Mouse (Mus musculus) megakaryocyte progenitor cell, adult 5-6 weeks (primary cell): ENCODE results near the gene Gm11563. TPM values are rescaled to one million over a fixed set of nuclear protein-coding genes. Genes with fewer than 3 reads are reported as not detected.

Experiments
- total RNA-seq, 2 experiments: library from RNA; stranded (forward) in 1 of 2; stranded (reverse) in 1 of 2; fragments of 157-497, 149-512 nt in 1 of 2; fragments of 200-1000 nt in 1 of 2; gene quantifications; 2 replicates each; pipeline versions ENCODE4 v1.2.3 to v1.2.4; 2015 to 2017

The Gm11563 gene
- total RNA-seq, 2 experiments from 2014 or later = not detected

Other genes with a start within 250 kb of the Gm11563 start
Only the 30 nearest of the 39 such genes appear.
- gene Krt23, start 165.8 kb downstream of the Gm11563 start, total RNA-seq (2015) = not detected in 2 replicates
- not detected in 2 replicates for gene Krt23, start 165.8 kb downstream of the Gm11563 start, total RNA-seq (2017)
- gene Krt39, start 137.6 kb downstream of the Gm11563 start, total RNA-seq (2015) = not detected in 2 replicates
- gene Krt39, start 137.6 kb downstream of the Gm11563 start, total RNA-seq (2017) = not detected in 2 replicates
- not detected in 2 replicates for gene Krt40, start 115.8 kb downstream of the Gm11563 start, total RNA-seq (2015)
- gene Krt40, start 115.8 kb downstream of the Gm11563 start, total RNA-seq (2017) = not detected in 2 replicates
- not detected in 2 replicates for gene Krtap3-3, start 108.1 kb downstream of the Gm11563 start, total RNA-seq (2015)
- gene Krtap3-3, start 108.1 kb downstream of the Gm11563 start, total RNA-seq (2017) = not detected in 2 replicates
- not detected in 2 replicates for gene Krtap3-2, start 102.1 kb downstream of the Gm11563 start, total RNA-seq (2015)
- gene Krtap3-2, start 102.1 kb downstream of the Gm11563 start, total RNA-seq (2017) = not detected in 2 replicates
- gene Gm11939, start 99.5 kb downstream of the Gm11563 start, total RNA-seq (2015) = not detected in 2 replicates
- not detected in 2 replicates for gene Gm11939, start 99.5 kb downstream of the Gm11563 start, total RNA-seq (2017)
- not detected in 2 replicates for gene Krtap3-1, start 92.3 kb downstream of the Gm11563 start, total RNA-seq (2015)
- not detected in 2 replicates for gene Krtap3-1, start 92.3 kb downstream of the Gm11563 start, total RNA-seq (2017)
- gene Krtap1-5, start 77.9 kb downstream of the Gm11563 start, total RNA-seq (2015) = not detected in 2 replicates
- gene Krtap1-5, start 77.9 kb downstream of the Gm11563 start, total RNA-seq (2017) = not detected in 2 replicates
- not detected in 2 replicates for gene Krtap1-4, start 75.3 kb downstream of the Gm11563 start, total RNA-seq (2015)
- not detected in 2 replicates for gene Krtap1-4, start 75.3 kb downstream of the Gm11563 start, total RNA-seq (2017)
- not detected in 2 replicates for gene Krtap1-3, start 67.6 kb downstream of the Gm11563 start, total RNA-seq (2015)
- not detected in 2 replicates for gene Krtap1-3, start 67.6 kb downstream of the Gm11563 start, total RNA-seq (2017)
- gene Krtap9-3, start 60.9 kb downstream of the Gm11563 start, total RNA-seq (2015) = not detected in 2 replicates
- gene Krtap9-3, start 60.9 kb downstream of the Gm11563 start, total RNA-seq (2017) = not detected in 2 replicates
- not detected in 2 replicates for gene Gm11938, start 55.7 kb downstream of the Gm11563 start, total RNA-seq (2015)
- gene Gm11938, start 55.7 kb downstream of the Gm11563 start, total RNA-seq (2017) = not detected in 2 replicates
- gene Gm11937, start 48.8 kb downstream of the Gm11563 start, total RNA-seq (2015) = not detected in 2 replicates
- not detected in 2 replicates for gene Gm11937, start 48.8 kb downstream of the Gm11563 start, total RNA-seq (2017)
- gene Krtap2-4, start 44.1 kb downstream of the Gm11563 start, total RNA-seq (2015) = not detected in 2 replicates
- not detected in 2 replicates for gene Krtap2-4, start 44.1 kb downstream of the Gm11563 start, total RNA-seq (2017)
- gene Gm11562, start 38.5 kb downstream of the Gm11563 start, total RNA-seq (2015) = not detected in 2 replicates
- not detected in 2 replicates for gene Gm11562, start 38.5 kb downstream of the Gm11563 start, total RNA-seq (2017)
- gene Krtap4-1, start 30.7 kb downstream of the Gm11563 start, total RNA-seq (2015) = not detected in 2 replicates
- gene Krtap4-1, start 30.7 kb downstream of the Gm11563 start, total RNA-seq (2017) = not detected in 2 replicates
- gene Krtap4-2, start 23.9 kb downstream of the Gm11563 start, total RNA-seq (2015) = not detected in 2 replicates
- gene Krtap4-2, start 23.9 kb downstream of the Gm11563 start, total RNA-seq (2017) = not detected in 2 replicates
- not detected in 2 replicates for gene Krtap4-7, start 14.9 kb downstream of the Gm11563 start, total RNA-seq (2015)
- gene Krtap4-7, start 14.9 kb downstream of the Gm11563 start, total RNA-seq (2017) = not detected in 2 replicates
- not detected in 2 replicates for gene Gm11555, start 8.7 kb downstream of the Gm11563 start, total RNA-seq (2015)
- gene Gm11555, start 8.7 kb downstream of the Gm11563 start, total RNA-seq (2017) = not detected in 2 replicates
- not detected in 2 replicates for gene Krtap4-6, start 7.0 kb upstream of the Gm11563 start, total RNA-seq (2015)
- gene Krtap4-6, start 7.0 kb upstream of the Gm11563 start, total RNA-seq (2017) = not detected in 2 replicates
- gene Gm14190, start 31.8 kb upstream of the Gm11563 start, total RNA-seq (2015) = not detected in 2 replicates
- not detected in 2 replicates for gene Gm14190, start 31.8 kb upstream of the Gm11563 start, total RNA-seq (2017)
- gene Gm14180, start 75.3 kb upstream of the Gm11563 start, total RNA-seq (2015) = not detected in 2 replicates
- not detected in 2 replicates for gene Gm14180, start 75.3 kb upstream of the Gm11563 start, total RNA-seq (2017)
- gene Gm11595, start 114.0 kb upstream of the Gm11563 start, total RNA-seq (2015) = not detected in 2 replicates
- not detected in 2 replicates for gene Gm11595, start 114.0 kb upstream of the Gm11563 start, total RNA-seq (2017)
- not detected in 2 replicates for gene Krtap4-8, start 121.7 kb upstream of the Gm11563 start, total RNA-seq (2015)
- not detected in 2 replicates for gene Krtap4-8, start 121.7 kb upstream of the Gm11563 start, total RNA-seq (2017)
- not detected in 2 replicates for gene Krtap4-9, start 126.2 kb upstream of the Gm11563 start, total RNA-seq (2015)
- gene Krtap4-9, start 126.2 kb upstream of the Gm11563 start, total RNA-seq (2017) = not detected in 2 replicates
- gene Gm11596, start 134.5 kb upstream of the Gm11563 start, total RNA-seq (2015) = not detected in 2 replicates
- not detected in 2 replicates for gene Gm11596, start 134.5 kb upstream of the Gm11563 start, total RNA-seq (2017)
- not detected in 2 replicates for gene Gm11569, start 140.0 kb upstream of the Gm11563 start, total RNA-seq (2015)
- gene Gm11569, start 140.0 kb upstream of the Gm11563 start, total RNA-seq (2017) = not detected in 2 replicates
- gene Gm11554, start 145.5 kb upstream of the Gm11563 start, total RNA-seq (2015) = not detected in 2 replicates
- gene Gm11554, start 145.5 kb upstream of the Gm11563 start, total RNA-seq (2017) = not detected in 2 replicates
- not detected in 2 replicates for gene Krtap4-13, start 150.9 kb upstream of the Gm11563 start, total RNA-seq (2015)
- gene Krtap4-13, start 150.9 kb upstream of the Gm11563 start, total RNA-seq (2017) = not detected in 2 replicates
- gene Gm11564, start 156.7 kb upstream of the Gm11563 start, total RNA-seq (2015) = not detected in 2 replicates
- gene Gm11564, start 156.7 kb upstream of the Gm11563 start, total RNA-seq (2017) = not detected in 2 replicates